Mouse (Mus musculus) forebrain, embryonic 15.5 days (tissue): ENCODE measurements around the gene Mindy4. TPM values are rescaled to one million over a fixed set of nuclear protein-coding genes. Genes with fewer than 3 reads are reported as not detected.

Experiments
- ATAC-seq: fragments of 200-750 bp; cut with Nextera tagmentation; replicated peaks from 2 replicates; pipeline ENCODE4 v1.8.0; 2017; ENCODE audit warnings: mild to moderate bottlenecking, moderate TSS enrichment, moderate library complexity
- H3K27ac ChIP-seq: fragments of 300-500 bp; sonication (generic); replicated peaks from 2 replicates; pipeline ENCODE4 v1.5.1; 2015; ENCODE audit warnings: mild to moderate bottlenecking, inconsistent platforms
- H3K27me3 ChIP-seq: fragments of 300-500 bp; sonication (generic); 2 replicates; pipeline ENCODE4 v1.6.1; 2015; ENCODE audit warnings: inconsistent platforms
- H3K36me3 ChIP-seq: fragments of 300-500 bp; sonication (generic); 2 replicates; pipeline ENCODE4 v1.6.1; 2015; ENCODE audit warnings: mild to moderate bottlenecking, inconsistent platforms
- H3K4me1 ChIP-seq: fragments of 300-500 bp; sonication (generic); 2 replicates; pipeline ENCODE4 v1.6.1; 2015; ENCODE audit warnings: inconsistent platforms
- H3K4me2 ChIP-seq: fragments of 300-500 bp; sonication (generic); replicated peaks from 2 replicates; pipeline ENCODE4 v1.6.1; 2015; ENCODE audit warnings: mild to moderate bottlenecking, inconsistent platforms
- H3K4me3 ChIP-seq: fragments of 300-500 bp; sonication (generic); 2 replicates; pipeline ENCODE4 v1.5.1; 2015; ENCODE audit warnings: mild to moderate bottlenecking, inconsistent platforms
- H3K9ac ChIP-seq: fragments of 300-500 bp; sonication (generic); replicated peaks from 2 replicates; pipeline ENCODE4 v1.6.1; 2015; ENCODE audit warnings: mild to moderate bottlenecking, inconsistent platforms
- H3K9me3 ChIP-seq: fragments of 300-500 bp; sonication (generic); 2 replicates; pipeline ENCODE4 v1.6.1; 2016; ENCODE audit warnings: inconsistent platforms
- WGBS: fragments of 180-500 bp; shearing (Covaris S2); methylation state at CpG from one replicate; pipeline ENCODE4 v1.1.7; 2015; ENCODE audit warnings: mixed read lengths; 5-methylcytosine and 5-hydroxymethylcytosine counted together
- polyA plus RNA-seq: library from polyadenylated mRNA; unstranded; fragments of >200 nt; fragmentation: Nextera tagmentation; extraction: Ambion mirVana; gene quantifications from 2 replicates; pipeline ENCODE4 v1.2.1, GENCODE M21; 2015

Gene Mindy4
- polyA plus RNA-seq, 1 experiment from 2014 or later, result 14.9 TPM

- Histone ChIP-seq H3K27me3 (no peaks in the 10 kb centered on the region), H3K4me1 (no peaks in the 10 kb centered on the region), H3K9ac (no peak overlapping the region), H3K27ac (no peak overlapping the region), H3K36me3 (peaks cover 5% of the 10 kb centered on the region; the same call in 1 of the 2 replicates), H3K9me3 (no peaks in the 10 kb centered on the region), H3K4me3 (no peak overlapping the region), H3K4me2 (no peak overlapping the region)
- WGBS, result 80% methylated on average over 9 of the region's 9 CpGs
- ATAC-seq, result no peak
These were observed 15.0 kb downstream of the Mindy4 start for GRCm38 (mm10) chr6:55218232-55218631.

- no peaks in the 10 kb centered on the region for H3K4me1 ChIP-seq
- no peak overlapping the region for H3K27ac ChIP-seq
- no peak overlapping the region for H3K4me2 ChIP-seq
- H3K4me3 ChIP-seq, result no peak overlapping the region
- no peak for ATAC-seq
- peaks cover 11% of the 10 kb centered on the region for H3K36me3 ChIP-seq
- no peaks in the 10 kb centered on the region for H3K9me3 ChIP-seq
- 93% methylated on average over 8 of the region's 8 CpGs for WGBS
- no peaks in the 10 kb centered on the region for H3K27me3 ChIP-seq
- H3K9ac ChIP-seq, result no peak overlapping the region
These were observed 20.8 kb downstream of the Mindy4 start for GRCm38 (mm10) chr6:55223986-55224385.

- no peak overlapping the region for H3K4me2 ChIP-seq
- WGBS, result 86% methylated on average over 8 of the region's 8 CpGs
These were observed 26.9 kb downstream of the Mindy4 start for GRCm38 (mm10) chr6:55230048-55230447.

GRCm38 (mm10) chr6:55232101-55232500, 28.9 kb downstream of the Mindy4 start:
- WGBS, result 90% methylated on average over 7 of the region's 7 CpGs

More at GRCm38 (mm10) chr6:55230048-55230447, 26.9 kb downstream of the Mindy4 start:
- Histone ChIP-seq H3K36me3 (0 out of 2 replicates have a peak, but pooled peaks cover under 1% of the 10 kb centered on the region), H3K27me3 (no peaks in the 10 kb centered on the region), H3K4me1 (no peaks in the 10 kb centered on the region), H3K4me3 (no peak overlapping the region), H3K9ac (no peak overlapping the region), H3K9me3 (no peaks in the 10 kb centered on the region), H3K27ac (no peak overlapping the region)
- no peak for ATAC-seq

GRCm38 (mm10) chr6:55232524-55233264, 29.5 kb downstream of the Mindy4 start:
- Histone ChIP-seq H3K4me2 (no peak overlapping the region), H3K4me3 (no peak overlapping the region)
- 76% methylated on average over 3 of the region's 3 CpGs for WGBS

More at GRCm38 (mm10) chr6:55232101-55232500, 28.9 kb downstream of the Mindy4 start:
- Histone ChIP-seq H3K27me3 (no peaks in the 10 kb centered on the region), H3K4me2 (no peak overlapping the region), H3K9ac (no peak overlapping the region), H3K4me1 (no peaks in the 10 kb centered on the region), H3K9me3 (no peaks in the 10 kb centered on the region), H3K4me3 (no peak overlapping the region), H3K36me3 (no peaks in the 10 kb centered on the region), H3K27ac (no peak overlapping the region)
- ATAC-seq, result no peak

GRCm38 (mm10) chr6:55233326-55233725, 30.1 kb downstream of the Mindy4 start:
- 94% methylated on average over 5 of the region's 5 CpGs for WGBS

More at GRCm38 (mm10) chr6:55232524-55233264, 29.5 kb downstream of the Mindy4 start:
- H3K36me3 ChIP-seq, result no peaks in the 10 kb centered on the region
- H3K9me3 ChIP-seq, result no peaks in the 10 kb centered on the region
- ATAC-seq, result peak; percentile 73; the same call in 1 of the 2 replicates
- no peak overlapping the region for H3K27ac ChIP-seq
- H3K27me3 ChIP-seq, result no peaks in the 10 kb centered on the region
- H3K4me1 ChIP-seq, result no peaks in the 10 kb centered on the region
- H3K9ac ChIP-seq, result no peak overlapping the region

GRCm38 (mm10) chr6:55234636-55235035, 31.5 kb downstream of the Mindy4 start:
- no peak for ATAC-seq
- no peak overlapping the region for H3K27ac ChIP-seq
- no peak overlapping the region for H3K9ac ChIP-seq
- no peak overlapping the region for H3K4me3 ChIP-seq
- no peaks in the 10 kb centered on the region for H3K36me3 ChIP-seq
- no peaks in the 10 kb centered on the region for H3K9me3 ChIP-seq
- no peaks in the 10 kb centered on the region for H3K4me1 ChIP-seq
- 89% methylated on average over 6 of the region's 6 CpGs for WGBS
- H3K4me2 ChIP-seq, result no peak overlapping the region
- no peaks in the 10 kb centered on the region for H3K27me3 ChIP-seq

More at GRCm38 (mm10) chr6:55233326-55233725, 30.1 kb downstream of the Mindy4 start:
- Histone ChIP-seq H3K4me2 (no peak overlapping the region), H3K36me3 (no peaks in the 10 kb centered on the region), H3K4me1 (no peaks in the 10 kb centered on the region), H3K9me3 (no peaks in the 10 kb centered on the region), H3K9ac (no peak overlapping the region), H3K27ac (no peak overlapping the region), H3K4me3 (no peak overlapping the region), H3K27me3 (no peaks in the 10 kb centered on the region)
- peak; percentile 51 for ATAC-seq

- no peak overlapping the region for H3K27ac ChIP-seq
- no peaks in the 10 kb centered on the region for H3K9me3 ChIP-seq
- H3K9ac ChIP-seq, result no peak overlapping the region
- no peak overlapping the region for H3K4me2 ChIP-seq
- no peaks in the 10 kb centered on the region for H3K27me3 ChIP-seq
- no peak for ATAC-seq
- H3K4me1 ChIP-seq, result no peaks in the 10 kb centered on the region
- no peak overlapping the region for H3K4me3 ChIP-seq
- no peaks in the 10 kb centered on the region for H3K36me3 ChIP-seq
- WGBS, result 85% methylated on average over 4 of the region's 4 CpGs
These were observed 32.5 kb downstream of the Mindy4 start for GRCm38 (mm10) chr6:55235733-55236132.

GRCm38 (mm10) chr6:55239931-55240330, 36.7 kb downstream of the Mindy4 start:
- Histone ChIP-seq H3K9me3 (no peaks in the 10 kb centered on the region), H3K4me1 (no peaks in the 10 kb centered on the region), H3K36me3 (no peaks in the 10 kb centered on the region), H3K27me3 (no peaks in the 10 kb centered on the region), H3K27ac (no peak overlapping the region), H3K9ac (no peak overlapping the region), H3K4me3 (no peak overlapping the region), H3K4me2 (no peak overlapping the region)
- ATAC-seq, result no peak
- WGBS, result 61% methylated on average over 8 of the region's 8 CpGs

- Histone ChIP-seq H3K4me2 (no peak overlapping the region), H3K27me3 (no peaks in the 10 kb centered on the region), H3K4me1 (no peaks in the 10 kb centered on the region), H3K27ac (no peak overlapping the region), H3K36me3 (no peaks in the 10 kb centered on the region), H3K9ac (no peak overlapping the region), H3K4me3 (no peak overlapping the region), H3K9me3 (no peaks in the 10 kb centered on the region)
- WGBS, result 90% methylated on average over 9 of the region's 9 CpGs
- no peak for ATAC-seq
These were observed 37.5 kb downstream of the Mindy4 start for GRCm38 (mm10) chr6:55240591-55241260.

GRCm38 (mm10) chr6:55241479-55241878, 38.3 kb downstream of the Mindy4 start:
- Histone ChIP-seq H3K4me2 (no peak overlapping the region), H3K4me1 (no peaks in the 10 kb centered on the region), H3K4me3 (no peak overlapping the region), H3K9ac (no peak overlapping the region), H3K27me3 (no peaks in the 10 kb centered on the region), H3K36me3 (no peaks in the 10 kb centered on the region), H3K9me3 (no peaks in the 10 kb centered on the region), H3K27ac (no peak overlapping the region)
- ATAC-seq, result no peak
- 77% methylated on average over 5 of the region's 5 CpGs for WGBS

- H3K9ac ChIP-seq, result no peak overlapping the region
- no peaks in the 10 kb centered on the region for H3K36me3 ChIP-seq
- no peak for ATAC-seq
- no peak overlapping the region for H3K4me3 ChIP-seq
- 88% methylated on average over 8 of the region's 8 CpGs for WGBS
- H3K9me3 ChIP-seq, result no peaks in the 10 kb centered on the region
- no peak overlapping the region for H3K27ac ChIP-seq
- no peaks in the 10 kb centered on the region for H3K27me3 ChIP-seq
- H3K4me2 ChIP-seq, result no peak overlapping the region
- H3K4me1 ChIP-seq, result no peaks in the 10 kb centered on the region
These were observed 42.5 kb downstream of the Mindy4 start for GRCm38 (mm10) chr6:55245680-55246079.
